Comparison of ENCODE assay signal across 8 mouse cellular contexts in the genomic region with DNA sequence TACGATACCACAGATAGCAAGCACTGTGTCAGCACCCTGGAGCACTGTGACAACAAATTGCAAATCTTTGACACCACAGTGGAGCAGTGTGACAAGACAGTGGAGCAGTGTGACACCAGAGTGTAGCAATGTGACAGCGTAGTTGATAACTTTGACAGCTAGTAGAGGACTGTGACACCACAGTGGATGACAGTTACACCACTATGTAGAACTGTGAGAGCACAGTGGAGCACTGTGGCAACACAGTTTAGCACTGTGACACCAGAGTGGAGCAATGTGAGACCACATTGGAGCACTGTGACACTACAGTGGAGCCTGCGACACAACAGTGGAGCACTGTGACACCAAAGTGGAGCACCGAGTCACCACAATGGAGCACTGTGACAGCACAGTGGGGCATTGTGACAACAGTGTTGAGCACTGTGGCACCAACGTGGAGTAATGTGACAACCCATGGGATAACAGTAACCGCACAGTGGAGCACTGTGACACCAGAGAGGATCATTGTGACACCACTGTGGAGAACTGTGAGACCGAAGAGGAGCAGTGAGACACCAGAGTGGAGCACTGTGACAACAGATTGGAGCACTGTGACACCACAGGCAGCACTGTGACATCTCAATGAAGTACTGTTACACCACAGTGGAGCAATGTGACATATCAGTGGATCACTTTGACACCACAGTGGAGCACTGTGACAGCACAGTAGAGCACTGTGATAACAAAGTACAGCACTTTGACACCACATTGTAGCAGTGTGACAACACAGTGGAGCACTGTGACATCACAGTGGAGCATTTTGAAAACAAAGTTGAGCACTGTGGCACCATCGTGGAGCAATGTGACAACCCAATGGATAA.
DNase-seq lines count a peak whose midpoint lies in the region; ATAC-seq and TF ChIP-seq lines count a peak whose summit lies in the region.

No protein-coding gene starts in this region.

- H3K4me2 ChIP-seq in kidney, postnatal 0 days (ENCODE audit: low read length): no peak overlapping the region
- no peak overlapping the region for H3K4me2 ChIP-seq in embryonic facial prominence, embryonic 13.5 days
- H3K4me2 ChIP-seq in hindbrain, embryonic 11.5 days (replicated peaks; ENCODE audit: low read depth, low read length): no peak overlapping the region
- no peak overlapping the region for H3K4me2 ChIP-seq in liver, postnatal 0 days (ENCODE audit: low read depth, low read length)

- TF ChIP-seq EP300 in liver, postnatal 0 days (IDR thresholded peaks at IDR 0.05; ENCODE audit: low read depth): no peak

- WGBS in kidney, postnatal 0 days: 59% methylated on average over 8 of the region's 8 CpGs
- WGBS in embryonic facial prominence, embryonic 13.5 days: 51% methylated on average over 8 of the region's 8 CpGs
- 56% methylated on average over 8 of the region's 8 CpGs for WGBS in hindbrain, embryonic 11.5 days
- WGBS in liver, postnatal 0 days (ENCODE audit: insufficient replicate concordance): 51% methylated on average over 8 of the region's 8 CpGs

- ATAC-seq in kidney, postnatal 0 days (replicated peaks; ENCODE audit: low FRiP score, low read depth): peak; percentile 33
- peak; percentile 48 for ATAC-seq in embryonic facial prominence, embryonic 13.5 days (ENCODE audit: insufficient number of reproducible peaks, insufficient read depth, low FRiP score, low TSS enrichment, low read depth)
- peak; percentile 43 for ATAC-seq in hindbrain, embryonic 11.5 days (ENCODE audit: low FRiP score)
- ATAC-seq in liver, postnatal 0 days: peak; percentile 17

- no peaks in the 10 kb centered on the region for H3K27me3 ChIP-seq in kidney, postnatal 0 days (ENCODE audit: insufficient read depth, low read length)
- H3K27me3 ChIP-seq in embryonic facial prominence, embryonic 13.5 days: no peaks in the 10 kb centered on the region
- H3K27me3 ChIP-seq in hindbrain, embryonic 11.5 days (ENCODE audit: control insufficient read depth, insufficient read depth, low read length): no peaks in the 10 kb centered on the region
- no peaks in the 10 kb centered on the region for H3K27me3 ChIP-seq in liver, postnatal 0 days (ENCODE audit: insufficient read depth, low read length)
- no peaks in the 10 kb centered on the region for H3K27me3 ChIP-seq in splenic B cell, adult 2 months (ENCODE audit: control insufficient read depth, insufficient read depth, low read length, poor library complexity, severe bottlenecking)

- TF ChIP-seq CTCF in kidney, postnatal 0 days (IDR thresholded peaks at IDR 0.05; ENCODE audit: low read depth): no peak
- TF ChIP-seq CTCF in liver, postnatal 0 days (IDR thresholded peaks at IDR 0.05; ENCODE audit: low read depth): no peak

- no peak overlapping the region for H3K27ac ChIP-seq in kidney, postnatal 0 days
- H3K27ac ChIP-seq in embryonic facial prominence, embryonic 13.5 days: no peak overlapping the region
- no peak overlapping the region for H3K27ac ChIP-seq in hindbrain, embryonic 11.5 days (ENCODE audit: low read depth, low read length)
- no peak overlapping the region for H3K27ac ChIP-seq in liver, postnatal 0 days (ENCODE audit: low read depth)

- H3K36me3 ChIP-seq in kidney, postnatal 0 days (ENCODE audit: insufficient read depth, low read length): no peaks in the 10 kb centered on the region
- 0 out of 2 replicates have a peak, but pooled peaks cover 3% of the 10 kb centered on the region for H3K36me3 ChIP-seq in embryonic facial prominence, embryonic 13.5 days
- peaks cover 3% of the 10 kb centered on the region; the same call in 1 of the 2 replicates for H3K36me3 ChIP-seq in hindbrain, embryonic 11.5 days (ENCODE audit: control insufficient read depth, insufficient read depth, low read length)
- no peaks in the 10 kb centered on the region for H3K36me3 ChIP-seq in liver, postnatal 0 days (replicated peaks; ENCODE audit: insufficient read depth, low read length)
- H3K36me3 ChIP-seq in splenic B cell, adult 2 months (ENCODE audit: control insufficient read depth, insufficient read depth, low read length, poor library complexity, severe bottlenecking): no peaks in the 10 kb centered on the region

- DNase-seq in kidney, postnatal 0 days (ENCODE audit: low spot score): no peak
- no peak for DNase-seq in kidney, adult 8-10 months
- DNase-seq in hindbrain, embryonic 11.5 days (ENCODE audit: low spot score): no peak
- peak; percentile 48 for DNase-seq in liver, postnatal 0 days
- DNase-seq in splenic B cell, adult 2 months (ENCODE audit: low read depth, low spot score): peak; percentile 36
- no peak for DNase-seq in T-cell, adult 2 months (ENCODE audit: low spot score)
- no peak for DNase-seq in cerebellum, adult 18-20 months

- H3K9ac ChIP-seq in kidney, postnatal 0 days (ENCODE audit: low read depth, low read length): no peak overlapping the region
- H3K9ac ChIP-seq in embryonic facial prominence, embryonic 13.5 days: no peak overlapping the region
- H3K9ac ChIP-seq in hindbrain, embryonic 11.5 days (ENCODE audit: low read depth, low read length): no peak overlapping the region
- H3K9ac ChIP-seq in liver, postnatal 0 days (replicated peaks): no peak overlapping the region

- H3K4me3 ChIP-seq in kidney, postnatal 0 days (replicated peaks; ENCODE audit: low read depth, low read length): no peak overlapping the region
- no peak overlapping the region for H3K4me3 ChIP-seq in embryonic facial prominence, embryonic 13.5 days
- H3K4me3 ChIP-seq in hindbrain, embryonic 11.5 days (ENCODE audit: low read depth, low read length): no peak overlapping the region
- H3K4me3 ChIP-seq in liver, postnatal 0 days (ENCODE audit: low read depth, low read length): no peak overlapping the region

- H3K4me1 ChIP-seq in kidney, postnatal 0 days (replicated peaks; ENCODE audit: insufficient read depth, low read length): no peaks in the 10 kb centered on the region
- no peaks in the 10 kb centered on the region for H3K4me1 ChIP-seq in embryonic facial prominence, embryonic 13.5 days
- H3K4me1 ChIP-seq in hindbrain, embryonic 11.5 days (replicated peaks; ENCODE audit: control insufficient read depth, insufficient read depth, low read length): no peaks in the 10 kb centered on the region
- no peaks in the 10 kb centered on the region for H3K4me1 ChIP-seq in liver, postnatal 0 days (ENCODE audit: insufficient read depth)

- peaks cover 32% of the 10 kb centered on the region for H3K9me3 ChIP-seq in kidney, postnatal 0 days (replicated peaks; ENCODE audit: low read length)
- peaks cover 91% of the 10 kb centered on the region for H3K9me3 ChIP-seq in embryonic facial prominence, embryonic 13.5 days
- H3K9me3 ChIP-seq in hindbrain, embryonic 11.5 days (ENCODE audit: control insufficient read depth, low read length): peaks cover 75% of the 10 kb centered on the region
- peaks cover 24% of the 10 kb centered on the region for H3K9me3 ChIP-seq in liver, postnatal 0 days (ENCODE audit: low read length)

Comparison
In these comparisons a context has a peak if more than half of its experiments do, and no peak if none do; other contexts are left out.
1. DNase-seq: peak in liver, postnatal 0 days (single experiment) and splenic B cell, adult 2 months (single experiment); none in kidney, postnatal 0 days (single experiment), kidney, adult 8-10 months (0 of 2), hindbrain, embryonic 11.5 days (single experiment), T-cell, adult 2 months (single experiment) and cerebellum, adult 18-20 months (0 of 2).
2. Peak in every context shown above with its lines, with median percentiles within 50 percentile points of each other: ATAC-seq.